Mouse (Mus musculus) naive thymus-derived CD4-positive, alpha-beta T cell, adult 2 months (primary cell): Measurements from ENCODE around the gene Mad1l1.
A peak's percentile ranks its signal among the peaks of the same experiment; 100 is the strongest.

Experiments used
- DNase-seq: peaks from one replicate; pipeline ENCODE4 v3.0.0-alpha.2; 2011; ENCODE audit warnings: low read depth

Gene Mad1l1

DNA sequence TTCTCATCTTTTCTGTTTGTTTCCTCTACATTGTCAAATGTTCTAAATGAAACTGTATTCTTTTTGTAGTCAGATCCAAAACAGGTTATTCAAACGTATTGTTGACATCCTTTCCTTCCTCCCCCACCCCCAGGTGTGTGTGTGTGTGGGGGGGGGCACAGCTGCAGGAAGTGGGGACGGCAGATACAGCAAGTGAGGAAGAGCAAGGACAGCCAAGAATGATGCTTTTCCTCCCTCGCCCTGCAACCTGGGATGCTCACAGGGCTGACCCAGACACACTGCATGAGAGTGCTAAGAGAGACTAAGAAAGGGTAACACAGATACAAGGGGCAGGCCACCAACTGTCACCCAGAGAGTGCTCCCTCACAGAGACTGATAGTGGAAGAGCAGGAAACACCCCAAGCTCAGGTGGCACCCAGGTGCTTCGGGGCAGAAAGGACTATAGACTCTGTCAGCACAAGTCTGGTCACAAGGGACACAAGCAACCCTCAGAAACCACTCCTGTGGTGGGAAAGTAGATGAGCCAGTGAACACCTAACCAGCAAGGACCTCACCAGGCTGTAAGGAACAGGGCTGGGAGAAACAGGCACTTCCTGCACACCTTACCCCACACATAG is 105.8 kb downstream of the Mad1l1 start:
- peak; percentile 76 for DNase-seq

DNA sequence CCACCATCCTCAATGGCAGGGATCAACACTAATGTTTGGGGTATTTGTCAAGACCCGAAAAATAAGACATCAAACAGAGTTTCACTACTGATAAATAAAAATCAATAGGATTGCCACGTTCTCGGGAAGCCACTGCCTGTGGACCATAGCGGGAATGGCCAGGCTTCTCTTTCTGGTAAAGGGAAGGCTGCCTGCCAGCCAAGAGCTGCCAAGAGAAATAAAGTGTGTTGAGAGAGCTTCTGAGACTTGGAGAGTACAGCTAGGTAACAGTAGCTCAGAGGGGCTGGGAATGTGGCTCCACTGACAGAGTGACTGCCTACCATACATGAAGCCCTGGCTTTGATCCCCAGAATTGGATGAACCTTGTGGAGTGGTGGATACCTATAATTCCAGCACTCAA is 108.4 kb downstream of the Mad1l1 start:
- no peak for DNase-seq

DNA sequence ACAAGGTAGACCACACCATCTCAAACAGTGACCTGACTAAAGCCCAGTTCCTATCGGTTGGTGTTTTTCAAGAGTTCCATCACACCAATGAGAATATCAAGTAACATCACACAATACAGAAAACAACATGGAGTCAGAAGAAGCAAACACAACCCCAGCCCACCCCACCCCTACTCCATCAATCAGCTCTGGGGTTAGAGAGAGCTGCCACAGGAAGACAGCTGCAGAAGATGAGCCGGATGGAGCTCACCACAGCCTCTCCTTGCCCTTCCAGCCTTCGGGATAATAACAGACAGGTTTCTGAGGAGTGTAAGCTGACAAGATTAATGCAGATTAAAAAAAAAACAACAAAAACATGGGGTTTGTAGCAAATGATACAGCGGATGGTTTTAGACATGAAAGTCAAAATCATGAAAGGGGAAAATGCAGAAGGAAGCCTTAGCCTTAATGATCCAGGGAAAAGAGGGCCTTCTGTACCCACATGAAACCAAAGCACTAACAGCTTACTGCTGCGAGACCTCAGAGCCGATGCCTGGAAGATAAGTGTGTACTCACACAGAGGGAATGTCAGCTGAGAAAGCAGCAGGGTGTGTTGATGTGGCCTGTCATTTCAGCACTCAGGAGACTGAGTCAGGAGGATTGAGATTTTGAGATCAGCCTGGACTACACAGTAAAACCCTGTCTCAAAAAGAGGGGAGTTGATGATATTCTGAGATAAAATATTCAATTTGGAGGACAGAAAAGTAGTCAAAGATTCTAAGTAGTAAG is 110.8 kb downstream of the Mad1l1 start:
- DNase-seq = peak; percentile 49

DNA sequence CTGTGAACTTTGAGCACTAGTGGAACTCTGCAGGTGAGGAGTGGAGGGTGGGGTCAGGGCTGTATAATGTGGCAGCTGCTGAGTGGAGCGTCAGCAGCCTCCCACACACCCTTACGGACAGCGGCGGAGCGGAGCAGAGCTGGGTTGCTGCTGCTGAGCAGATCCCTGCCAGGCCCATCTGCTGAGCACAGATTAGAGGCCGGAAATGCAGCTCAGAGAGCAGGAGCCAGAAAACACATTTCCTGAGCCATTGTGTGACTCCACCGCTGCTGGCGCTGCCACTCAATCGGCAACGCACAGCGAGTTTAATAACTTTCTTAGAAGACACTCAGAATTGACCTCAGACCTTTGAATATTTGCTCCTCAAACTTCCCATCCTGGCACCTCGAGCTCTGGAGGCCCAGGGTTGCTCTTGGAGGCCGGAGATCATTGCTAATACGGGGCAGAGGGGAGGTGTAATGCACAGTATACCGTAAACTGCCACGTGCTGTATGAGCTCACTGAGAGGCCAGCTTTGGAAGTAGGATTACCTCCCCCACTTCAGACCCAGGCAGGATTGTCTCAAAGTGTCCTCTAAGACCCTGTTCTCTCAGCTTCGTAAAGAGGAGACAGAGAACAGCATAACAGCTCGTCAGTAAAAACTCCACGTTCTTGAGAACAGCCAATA is 112.5 kb downstream of the Mad1l1 start:
- peak; percentile 84 for DNase-seq

GRCm38 (mm10) chr5:140206726-140207703 is 114.3 kb downstream of the Mad1l1 start:
- no peak for DNase-seq

DNA sequence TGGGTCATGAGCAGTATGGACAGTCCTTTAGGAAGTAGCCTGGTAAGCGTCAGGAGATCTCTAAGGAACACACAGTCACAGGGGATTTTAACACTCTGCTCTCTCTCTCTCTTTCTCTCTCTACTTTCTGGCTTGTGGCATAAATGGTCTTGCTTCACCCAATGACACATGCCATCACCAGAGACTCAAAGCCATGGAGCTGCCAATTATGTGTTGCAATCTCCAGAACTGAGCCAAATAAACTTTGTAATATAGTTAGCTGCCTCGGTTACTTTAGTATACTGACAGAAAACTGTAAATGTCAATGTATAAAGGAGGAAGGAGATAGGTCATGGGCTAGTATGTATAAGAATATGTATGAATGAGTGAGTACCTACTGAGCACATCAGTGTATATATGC is 115.4 kb downstream of the Mad1l1 start:
- DNase-seq = no peak

- DNase-seq = no peak
These were observed 116.9 kb downstream of the Mad1l1 start for GRCm38 (mm10) chr5:140204465-140204864.

- no peak for DNase-seq
These were observed 117.3 kb downstream of the Mad1l1 start for GRCm38 (mm10) chr5:140204037-140204436.

- no peak for DNase-seq
These were observed 118.9 kb downstream of the Mad1l1 start for GRCm38 (mm10) chr5:140202451-140202850.

DNA sequence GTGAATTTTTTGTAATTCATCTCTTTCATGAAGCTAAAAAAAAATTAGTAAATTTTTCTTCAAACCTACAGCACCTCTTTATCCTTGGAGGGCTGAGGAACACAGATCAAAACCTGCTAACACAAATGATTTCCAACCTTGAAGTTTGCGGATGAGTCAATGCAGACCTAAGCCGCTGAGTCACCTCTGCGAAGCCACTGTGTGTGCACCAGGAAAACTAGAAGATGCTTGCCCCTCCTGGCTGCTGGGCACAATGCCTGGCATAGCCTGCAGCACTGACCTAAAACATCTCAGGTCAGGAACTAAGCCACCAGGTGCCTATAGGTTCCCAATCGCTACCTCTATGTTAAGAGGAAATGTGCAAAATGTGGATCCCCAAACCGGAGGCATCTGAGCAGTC is 119.8 kb downstream of the Mad1l1 start:
- DNase-seq = no peak

- DNase-seq = no peak
These were observed 120.2 kb downstream of the Mad1l1 start for GRCm38 (mm10) chr5:140201109-140201508.

GRCm38 (mm10) chr5:140197705-140198104 is 123.6 kb downstream of the Mad1l1 start:
- peak; percentile 87 for DNase-seq

GRCm38 (mm10) chr5:140196446-140196845 is 124.9 kb downstream of the Mad1l1 start:
- DNase-seq = no peak

- no peak for DNase-seq
These were observed 127.2 kb downstream of the Mad1l1 start for GRCm38 (mm10) chr5:140194173-140194572.

GRCm38 (mm10) chr5:140191539-140191938 is 129.8 kb downstream of the Mad1l1 start:
- no peak for DNase-seq

DNA sequence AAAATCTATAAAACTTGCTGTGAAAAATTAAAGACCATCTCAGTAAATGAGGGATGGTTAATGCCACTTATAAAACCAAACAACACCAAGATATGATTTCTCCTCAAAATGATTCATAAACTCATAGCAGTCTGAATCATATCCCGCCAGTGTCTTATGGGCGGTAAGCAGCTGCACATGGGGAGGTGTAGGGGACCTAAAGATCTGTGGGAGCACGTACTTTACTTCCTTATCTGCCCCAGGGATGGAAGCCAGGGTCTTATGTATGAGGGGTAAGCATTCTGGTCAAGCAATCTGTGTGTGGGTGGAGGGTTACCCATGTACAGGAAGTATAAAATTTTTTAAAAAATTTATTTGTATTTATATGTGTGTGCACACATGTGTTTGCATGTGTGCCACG is 135.0 kb downstream of the Mad1l1 start:
- DNase-seq = no peak

DNA sequence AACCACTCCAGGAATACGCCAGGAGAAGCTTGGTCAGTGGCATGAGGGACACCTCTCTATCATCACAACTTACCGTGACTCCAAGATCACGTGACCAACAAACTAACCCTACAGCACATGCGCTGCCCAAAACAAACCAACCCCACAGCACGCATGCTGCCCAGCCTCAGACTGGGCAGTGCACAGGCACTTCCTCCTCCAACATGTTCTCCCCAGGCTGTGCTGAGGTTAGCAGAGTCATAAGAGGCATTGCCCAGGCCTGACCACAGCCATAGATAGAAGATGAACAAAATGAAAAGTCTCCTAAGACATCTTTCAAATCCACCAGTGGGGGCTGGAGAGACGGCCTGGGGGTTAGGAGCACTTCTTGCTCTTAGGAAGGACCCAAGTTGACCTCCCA is 135.6 kb downstream of the Mad1l1 start:
- no peak for DNase-seq

GRCm38 (mm10) chr5:140183387-140183786 is 138.0 kb downstream of the Mad1l1 start:
- DNase-seq = no peak

- DNase-seq = no peak
These were observed 139.0 kb downstream of the Mad1l1 start for GRCm38 (mm10) chr5:140182351-140182750.

DNA sequence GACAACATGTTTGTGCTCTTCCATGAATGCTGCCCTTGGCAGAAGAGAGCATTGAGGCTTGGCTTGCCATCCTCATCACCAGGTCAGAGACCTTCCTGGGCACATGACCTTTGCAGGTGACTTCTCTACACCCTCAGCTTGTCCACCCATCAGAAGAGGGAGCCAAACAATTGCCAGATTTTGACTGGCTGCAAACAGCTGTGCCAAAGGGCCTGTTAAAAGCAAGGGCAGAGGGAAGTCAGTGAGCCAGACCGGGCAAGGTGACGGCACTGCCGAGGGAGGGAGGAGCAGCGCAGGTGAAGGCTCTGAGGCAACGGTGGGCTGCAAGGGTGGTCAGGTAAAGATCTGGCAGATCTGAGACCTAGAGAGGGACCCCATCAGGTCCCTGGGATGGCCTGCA is 141.3 kb downstream of the Mad1l1 start:
- no peak for DNase-seq

DNA sequence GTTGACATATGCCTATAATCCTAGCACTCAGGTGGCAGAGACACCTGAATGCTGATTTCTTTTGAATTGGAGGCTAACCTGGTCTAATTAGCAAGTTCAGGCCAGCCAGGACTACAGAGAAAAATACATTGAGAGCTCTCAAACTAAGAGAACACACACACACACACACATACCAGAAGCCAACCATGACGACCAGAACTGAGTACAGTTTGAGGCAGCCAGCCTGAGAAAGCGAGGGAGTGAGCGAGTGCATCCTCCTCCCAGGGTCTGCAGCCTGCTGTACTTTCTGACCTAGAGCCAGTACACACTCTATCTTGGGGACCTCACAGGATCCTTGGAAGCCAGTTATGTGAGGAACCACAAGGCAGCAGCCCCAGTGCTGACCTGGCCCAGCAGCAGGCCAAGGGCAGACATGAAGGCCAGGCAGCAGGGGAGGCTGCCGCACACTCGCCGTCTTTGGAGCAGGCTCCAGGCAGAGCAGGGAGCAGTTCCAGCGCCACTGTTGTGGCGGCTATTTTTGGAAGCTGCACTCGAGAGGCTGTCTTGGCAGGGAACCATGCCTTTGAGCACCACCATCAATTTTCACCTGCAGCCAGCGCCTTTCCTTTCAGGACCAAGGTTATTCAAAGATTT is 143.2 kb downstream of the Mad1l1 start:
- DNase-seq = no peak

DNA sequence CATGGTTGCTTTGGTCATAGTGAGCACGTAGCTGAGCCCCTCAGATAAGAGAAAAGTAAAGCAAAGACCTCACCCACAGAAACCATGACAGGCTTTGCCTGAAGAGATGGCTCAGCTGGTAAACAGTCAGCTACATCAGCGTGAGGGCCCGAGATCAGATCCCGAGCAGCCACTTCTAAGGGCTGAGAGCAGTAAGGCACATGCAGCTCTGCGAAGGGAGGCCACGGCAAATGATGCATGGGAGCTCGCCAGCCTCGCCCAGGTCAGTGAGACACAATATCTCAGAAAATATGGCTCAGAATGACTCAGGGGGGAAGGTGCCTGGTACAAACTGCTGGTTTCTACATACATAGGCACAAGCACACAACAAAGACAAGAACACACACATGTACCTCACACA is 143.8 kb downstream of the Mad1l1 start:
- DNase-seq = no peak
